Mouse (Mus musculus) myocyte (in vitro differentiated cells): ENCODE data around the gene Slco3a1. TPM values are rescaled to one million over a fixed set of nuclear protein-coding genes. Genes with fewer than 3 reads are reported as not detected.

Experiments used
- H3K27me3 ChIP-seq: one replicate; pipeline ENCODE4 v1.6.1; 2011; ENCODE audit not compliant: control insufficient read depth, insufficient read depth, insufficient read length
- H3K36me3 ChIP-seq: one replicate; pipeline ENCODE4 v1.6.1; 2011; ENCODE audit not compliant: control insufficient read depth, insufficient read depth
- H3K4me2 ChIP-seq: one replicate; pipeline ENCODE4 v1.6.1; 2011; ENCODE audit warnings: low read depth, control low read depth
- H3K4me3 ChIP-seq: one replicate; pipeline ENCODE4 v1.5.1; 2011; ENCODE audit warnings: mild to moderate bottlenecking, control low read depth, moderate library complexity
- H3K79me2 ChIP-seq: one replicate; pipeline ENCODE4 v1.6.1; 2011; ENCODE audit not compliant: control insufficient read depth, insufficient read depth
- H3ac ChIP-seq: one replicate; pipeline ENCODE4 v1.6.1; 2011; ENCODE audit not compliant: control insufficient read depth, insufficient read length
- CEBPB ChIP-seq: IDR thresholded peaks from 2 replicates; pipeline ENCODE4 v1.6.1; 2011; ENCODE audit warnings: mild to moderate bottlenecking, moderate library complexity; ENCODE audit not compliant: poor library complexity, insufficient read depth, severe bottlenecking
- E2F4 ChIP-seq: IDR thresholded peaks from one replicate; pipeline ENCODE4 v1.6.1; 2011; ENCODE audit warnings: mild to moderate bottlenecking, control low read depth, moderate library complexity; ENCODE audit not compliant: insufficient read depth
- MAX ChIP-seq: IDR thresholded peaks from one replicate; pipeline ENCODE4 v1.6.1; 2011; ENCODE audit warnings: low read depth, mild to moderate bottlenecking, control low read depth
- MYOD1 ChIP-seq, 3 experiments: IDR thresholded peaks; one replicate each; pipeline ENCODE4 v1.6.1; 2011; ENCODE audit warnings: control low read depth in 2 of 3, low read depth in 2 of 3, mild to moderate bottlenecking in 2 of 3, moderate library complexity in 1 of 3; ENCODE audit not compliant: insufficient read length in 2 of 3, control insufficient read depth in 1 of 3
- MYOG ChIP-seq, 3 experiments: IDR thresholded peaks; one replicate each; pipeline ENCODE4 v1.6.1; 2011; ENCODE audit warnings: control low read depth in 2 of 3, low read depth in 2 of 3, mild to moderate bottlenecking in 2 of 3; ENCODE audit not compliant: insufficient read length in 2 of 3, control insufficient read depth in 1 of 3, insufficient read depth in 1 of 3
- POLR2A ChIP-seq: IDR thresholded peaks from one replicate; pipeline ENCODE4 v1.6.1; 2011; ENCODE audit warnings: low read depth, mild to moderate bottlenecking, control low read depth, moderate library complexity; ENCODE audit not compliant: insufficient read length
- POLR2AphosphoS2 ChIP-seq: IDR thresholded peaks from one replicate; pipeline ENCODE4 v1.6.1; 2011; ENCODE audit warnings: low read depth, control low read depth; ENCODE audit not compliant: insufficient read length
- REST ChIP-seq: IDR thresholded peaks from one replicate; pipeline ENCODE4 v1.6.1; 2011; ENCODE audit warnings: mild to moderate bottlenecking, control low read depth, moderate library complexity; ENCODE audit not compliant: insufficient read depth, insufficient read length
- SRF ChIP-seq: IDR thresholded peaks from one replicate; pipeline ENCODE4 v1.6.1; 2011; ENCODE audit warnings: low read depth; ENCODE audit not compliant: control insufficient read depth, insufficient read length
- TCF12 ChIP-seq: IDR thresholded peaks from one replicate; pipeline ENCODE4 v1.6.1; 2011; ENCODE audit warnings: mild to moderate bottlenecking, control low read depth; ENCODE audit not compliant: poor library complexity, insufficient read depth, severe bottlenecking
- TCF3 ChIP-seq: IDR thresholded peaks from one replicate; pipeline ENCODE4 v1.6.1; 2011; ENCODE audit warnings: low read depth, control low read depth; ENCODE audit not compliant: insufficient read length
- USF1 ChIP-seq: IDR thresholded peaks from one replicate; pipeline ENCODE4 v1.6.1; 2011; ENCODE audit warnings: low read depth, mild to moderate bottlenecking, control low read depth, moderate library complexity
- polyA plus RNA-seq: library from polyadenylated mRNA; unstranded; fragments of >200 nt; fragmentation: generic; extraction: Trizol; gene quantifications from one replicate; pipeline ENCODE4 v1.2.1, GENCODE M21; 2012; ENCODE audit warnings: missing spikeins

The Slco3a1 gene
- polyA plus RNA-seq, 1 experiment: 50.7 TPM

- no peak overlapping the region for H3ac ChIP-seq
- H3K27me3 ChIP-seq: no peaks in the 10 kb centered on the region
- H3K79me2 ChIP-seq: no peaks in the 10 kb centered on the region
- peaks cover 15% of the 10 kb centered on the region for H3K36me3 ChIP-seq
- no peak overlapping the region for H3K4me3 ChIP-seq
- no peak for TF ChIP-seq POLR2AphosphoS2
- no peak for TF ChIP-seq MAX
- TF ChIP-seq SRF: no peak
- TF ChIP-seq MYOG (IDR thresholded peaks at IDR 0.05; ENCODE audit: control insufficient read depth in 1 of 3, insufficient read depth in 1 of 3, insufficient read length in 2 of 3, low read depth in 2 of 3): no peak
- TF ChIP-seq POLR2A: no peak
- TF ChIP-seq TCF12: no peak
- no peak for TF ChIP-seq CEBPB
- TF ChIP-seq E2F4: no peak
- TF ChIP-seq USF1: no peak
- TF ChIP-seq TCF3: no peak
- TF ChIP-seq REST: no peak
- H3K4me2 ChIP-seq: no peak overlapping the region
Measured at GRCm38 (mm10) chr7:74280371-74280770, 274.2 kb downstream of the Slco3a1 start.

- Histone ChIP-seq H3K79me2 (no peaks in the 10 kb centered on the region), H3K36me3 (peaks cover 15% of the 10 kb centered on the region), H3K4me2 (no peak overlapping the region), H3K27me3 (no peaks in the 10 kb centered on the region), H3K4me3 (no peak overlapping the region), H3ac (no peak overlapping the region)
- no peak for TF ChIP-seq USF1
- TF ChIP-seq MYOD1 (IDR thresholded peaks at IDR 0.05; ENCODE audit: control insufficient read depth in 1 of 3, insufficient read length in 2 of 3, low read depth in 2 of 3): no peak
- TF ChIP-seq TCF12: no peak
Measured at GRCm38 (mm10) chr7:74279356-74279755, 275.2 kb downstream of the Slco3a1 start.

- Histone ChIP-seq H3K79me2 (no peaks in the 10 kb centered on the region), H3K36me3 (no peaks in the 10 kb centered on the region), H3K4me2 (no peak overlapping the region), H3K27me3 (no peaks in the 10 kb centered on the region), H3K4me3 (no peak overlapping the region), H3ac (no peak overlapping the region)
- TF ChIP-seq TCF3 (no peak), CEBPB (no peak), TCF12 (no peak), POLR2A (no peak), SRF (no peak), REST (no peak), MAX (no peak), MYOG (IDR thresholded peaks at IDR 0.05; ENCODE audit: control insufficient read depth in 1 of 3, insufficient read depth in 1 of 3, insufficient read length in 2 of 3, low read depth in 2 of 3) (no peak)
Measured at GRCm38 (mm10) chr7:74270089-74270394, 284.5 kb downstream of the Slco3a1 start.

- Histone ChIP-seq H3K27me3 (no peaks in the 10 kb centered on the region), H3ac (no peak overlapping the region), H3K36me3 (no peaks in the 10 kb centered on the region), H3K4me2 (no peak overlapping the region), H3K4me3 (no peak overlapping the region), H3K79me2 (no peaks in the 10 kb centered on the region)
- TF ChIP-seq REST (no peak), USF1 (no peak)
Measured at GRCm38 (mm10) chr7:74269283-74270088, 285.1 kb downstream of the Slco3a1 start.

- TF ChIP-seq CEBPB (no peak), TCF3 (no peak), E2F4 (no peak), POLR2AphosphoS2 (no peak), MAX (no peak), MYOD1 (IDR thresholded peaks at IDR 0.05; ENCODE audit: control insufficient read depth in 1 of 3, insufficient read length in 2 of 3, low read depth in 2 of 3) (no peak), USF1 (no peak), TCF12 (no peak), REST (no peak), POLR2A (no peak), MYOG (IDR thresholded peaks at IDR 0.05; ENCODE audit: control insufficient read depth in 1 of 3, insufficient read depth in 1 of 3, insufficient read length in 2 of 3, low read depth in 2 of 3) (no peak), SRF (no peak)
- H3K4me3 ChIP-seq: no peak overlapping the region
- H3K27me3 ChIP-seq: no peaks in the 10 kb centered on the region
- H3ac ChIP-seq: no peak overlapping the region
- no peaks in the 10 kb centered on the region for H3K36me3 ChIP-seq
- no peak overlapping the region for H3K4me2 ChIP-seq
- no peaks in the 10 kb centered on the region for H3K79me2 ChIP-seq
Measured at GRCm38 (mm10) chr7:74266511-74267168, 287.9 kb downstream of the Slco3a1 start.
